Comparison of ENCODE assay signal across 11 mouse cellular contexts in the genomic region with DNA sequence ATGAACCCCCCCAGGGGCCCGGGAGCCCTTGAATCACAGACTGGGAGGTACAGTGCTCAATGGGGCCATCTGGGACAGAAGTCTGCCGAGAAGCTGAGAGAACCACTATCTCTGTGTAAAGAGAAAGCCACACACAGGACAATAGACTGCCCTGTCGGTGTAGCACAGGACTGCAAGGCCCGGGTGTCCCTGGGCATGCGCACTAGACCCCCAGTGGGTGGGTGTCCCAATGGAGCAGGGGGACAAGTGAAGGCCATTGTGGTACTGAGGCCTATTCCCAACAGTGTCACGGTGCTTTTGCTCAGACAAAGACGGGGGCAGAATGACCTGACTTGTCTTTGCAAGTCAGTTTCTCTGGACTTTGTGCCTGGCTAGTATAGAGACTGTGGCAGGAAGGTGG.
DNase-seq lines count a peak whose midpoint lies in the region; ATAC-seq and TF ChIP-seq lines count a peak whose summit lies in the region.
"Had no signal": no experiment of that assay in that cellular context is flagged by ENCODE, and none has a peak within 500 bp of the region (broad histone marks: within the 10 kb centered on the region; RNA-seq: fewer than 3 reads in every experiment).

No protein-coding gene starts in this region.

- ATAC-seq in hindbrain, postnatal 0 days: peak; percentile 56
- ATAC-seq in neural tube, embryonic 12.5 days (ENCODE audit: low FRiP score, low read depth): peak; percentile 81

- H3K36me3 ChIP-seq in embryonic facial prominence, embryonic 10.5 days (replicated peaks): no peaks in the 10 kb centered on the region
- H3K36me3 ChIP-seq in hindbrain, postnatal 0 days (ENCODE audit: insufficient read depth, low read length): no peaks in the 10 kb centered on the region
- no peaks in the 10 kb centered on the region for H3K36me3 ChIP-seq in neural tube, embryonic 12.5 days
- H3K36me3 ChIP-seq: heart, embryonic 15.5 days had no signal

- intact Hi-C loops in left cerebral cortex, adult 2 months (cut with DNase I): no loop called here
- intact Hi-C loops in heart, postnatal 25 days (cut with DNase I): no loop called here

- H3K9me3 ChIP-seq in embryonic facial prominence, embryonic 10.5 days: no peaks in the 10 kb centered on the region
- no peaks in the 10 kb centered on the region for H3K9me3 ChIP-seq in hindbrain, postnatal 0 days (ENCODE audit: low read length)
- H3K9me3 ChIP-seq in neural tube, embryonic 12.5 days: no peaks in the 10 kb centered on the region
- H3K9me3 ChIP-seq: heart, embryonic 15.5 days had no signal

- DNase-seq in left cerebral cortex, adult 2 months (ENCODE audit: extremely low spot score in 1 of 2, low spot score in 2 of 2): no peak
- no peak for DNase-seq in left cerebral cortex, adult 11 months (ENCODE audit: low spot score)
- DNase-seq in embryonic facial prominence, embryonic 10.5 days (ENCODE audit: low spot score): peak; percentile 31
- peak; percentile 50 for DNase-seq in hindbrain, postnatal 0 days (ENCODE audit: low spot score)
- no peak for DNase-seq in heart, postnatal 25 days (ENCODE audit: low spot score)
- DNase-seq in MN1 (ENCODE audit: low spot score): no peak
- DNase-seq in spleen, postnatal 14 days (ENCODE audit: low spot score in 2 of 2): no peak
- DNase-seq: kidney, postnatal 10 days had no signal

- no peak overlapping the region for H3K9ac ChIP-seq in hindbrain, postnatal 0 days (replicated peaks; ENCODE audit: low read length)
- no peak overlapping the region for H3K9ac ChIP-seq in neural tube, embryonic 12.5 days
- H3K9ac ChIP-seq: heart, embryonic 15.5 days had no signal

- no peak overlapping the region for H3K4me2 ChIP-seq in hindbrain, postnatal 0 days (ENCODE audit: low read depth, low read length)
- H3K4me2 ChIP-seq in neural tube, embryonic 12.5 days (replicated peaks): no peak overlapping the region
- H3K4me2 ChIP-seq: heart, embryonic 15.5 days had no signal

- no peak overlapping the region for H3K4me3 ChIP-seq in left cerebral cortex, adult 2 months
- H3K4me3 ChIP-seq in embryonic facial prominence, embryonic 10.5 days: no peak overlapping the region
- no peak overlapping the region for H3K4me3 ChIP-seq in hindbrain, postnatal 0 days (ENCODE audit: low read length)
- H3K4me3 ChIP-seq in neural tube, embryonic 12.5 days: no peak overlapping the region
- H3K4me3 ChIP-seq: heart, embryonic 15.5 days; myocyte had no signal

- peaks cover 62% of the 10 kb centered on the region for H3K4me1 ChIP-seq in embryonic facial prominence, embryonic 10.5 days
- H3K4me1 ChIP-seq in hindbrain, postnatal 0 days (ENCODE audit: insufficient read depth, low read length): peaks cover 40% of the 10 kb centered on the region
- H3K4me1 ChIP-seq in neural tube, embryonic 12.5 days: peaks cover 38% of the 10 kb centered on the region

- TF ChIP-seq CTCF in left cerebral cortex, adult 2 months (IDR thresholded peaks at IDR 0.05): no peak
- peak; percentile 51 for TF ChIP-seq CTCF in hindbrain, postnatal 0 days (IDR thresholded peaks at IDR 0.05; ENCODE audit: low read depth)

- WGBS in embryonic facial prominence, embryonic 10.5 days: 50% methylated on average over 7 of the region's 7 CpGs
- WGBS in hindbrain, postnatal 0 days: 16% methylated on average over 7 of the region's 7 CpGs
- WGBS in neural tube, embryonic 12.5 days: 15% methylated on average over 7 of the region's 7 CpGs

- H3K27ac ChIP-seq in left cerebral cortex, adult 2 months: peak overlapping the region; percentile 24; the same call in 1 of the 2 replicates
- H3K27ac ChIP-seq in embryonic facial prominence, embryonic 10.5 days (replicated peaks): peak overlapping the region; percentile 75
- H3K27ac ChIP-seq in hindbrain, postnatal 0 days: no peak overlapping the region
- no peak overlapping the region for H3K27ac ChIP-seq in neural tube, embryonic 12.5 days

- no peaks in the 10 kb centered on the region for H3K27me3 ChIP-seq in embryonic facial prominence, embryonic 10.5 days (replicated peaks; ENCODE audit: low read depth, poor library complexity, severe bottlenecking)
- H3K27me3 ChIP-seq in hindbrain, postnatal 0 days (ENCODE audit: insufficient read depth, low read length): no peaks in the 10 kb centered on the region
- no peaks in the 10 kb centered on the region for H3K27me3 ChIP-seq in neural tube, embryonic 12.5 days (replicated peaks)
- H3K27me3 ChIP-seq: heart, embryonic 15.5 days had no signal

Comparison
In these comparisons a context has a peak if more than half of its experiments do, and no peak if none do; other contexts are left out.
1. DNase-seq: peak in embryonic facial prominence, embryonic 10.5 days (single experiment) and hindbrain, postnatal 0 days (single experiment); none in left cerebral cortex, adult 2 months (0 of 2), left cerebral cortex, adult 11 months (single experiment), heart, postnatal 25 days (single experiment), MN1 (single experiment) and spleen, postnatal 14 days (0 of 2).
2. H3K27ac ChIP-seq: peak in left cerebral cortex, adult 2 months (single experiment) and embryonic facial prominence, embryonic 10.5 days (single experiment); none in hindbrain, postnatal 0 days (single experiment) and neural tube, embryonic 12.5 days (single experiment).